Mouse (Mus musculus): Measurements from ENCODE around the gene Shank2.

GRCm38 (mm10) chr7:143977831-143978682, 23.7 kb upstream of the Shank2 start:
- TF ChIP-seq ZC3H11A (IDR thresholded peaks at IDR 0.05; ENCODE audit: borderline replicate concordance, low read depth, low read length) (no peak), CHD2 (IDR thresholded peaks at IDR 0.05; ENCODE audit: low read depth, low read length) (no peak), MAFK (IDR thresholded peaks at IDR 0.05; ENCODE audit: insufficient read depth, low read depth, low read length) (no peak), ZNF384 (IDR thresholded peaks at IDR 0.05; ENCODE audit: low read depth, low read length) (no peak), HCFC1 (IDR thresholded peaks at IDR 0.05; ENCODE audit: borderline replicate concordance, insufficient read depth, low read length) (no peak)
